Mouse (Mus musculus) brain, embryonic 14.5 days (tissue): ENCODE measurements around the gene Gm19426.

ENCODE experiments used
- CTCF ChIP-seq: fragments of 200-500 bp; IDR thresholded peaks from 2 replicates; pipeline ENCODE4 v1.5.1; 2012; ENCODE audit warnings: inconsistent platforms, mild to moderate bottlenecking, moderate library complexity, borderline replicate concordance; ENCODE audit not compliant: insufficient read depth, insufficient read length; ENCODE audit errors: extremely low read depth
- POLR2A ChIP-seq: fragments of 200-500 bp; IDR thresholded peaks from 2 replicates; pipeline ENCODE4 v1.6.1; 2012; ENCODE audit warnings: mild to moderate bottlenecking, inconsistent platforms, borderline replicate concordance; ENCODE audit not compliant: poor library complexity, insufficient read depth, insufficient read length, severe bottlenecking; ENCODE audit errors: extremely low read depth

GRCm38 (mm10) chr2:84793154-84793553, 49.7 kb upstream of the Gm19426 start:
- TF ChIP-seq CTCF = no peak
- TF ChIP-seq POLR2A = no peak
